Mouse (Mus musculus): ENCODE measurements around the gene Zfp609. TPM values are rescaled to one million over a fixed set of nuclear protein-coding genes. Genes with fewer than 3 reads are reported as not detected.

The Zfp609 gene
- polyA plus RNA-seq, 1 experiment, result 48.1 TPM

DNA sequence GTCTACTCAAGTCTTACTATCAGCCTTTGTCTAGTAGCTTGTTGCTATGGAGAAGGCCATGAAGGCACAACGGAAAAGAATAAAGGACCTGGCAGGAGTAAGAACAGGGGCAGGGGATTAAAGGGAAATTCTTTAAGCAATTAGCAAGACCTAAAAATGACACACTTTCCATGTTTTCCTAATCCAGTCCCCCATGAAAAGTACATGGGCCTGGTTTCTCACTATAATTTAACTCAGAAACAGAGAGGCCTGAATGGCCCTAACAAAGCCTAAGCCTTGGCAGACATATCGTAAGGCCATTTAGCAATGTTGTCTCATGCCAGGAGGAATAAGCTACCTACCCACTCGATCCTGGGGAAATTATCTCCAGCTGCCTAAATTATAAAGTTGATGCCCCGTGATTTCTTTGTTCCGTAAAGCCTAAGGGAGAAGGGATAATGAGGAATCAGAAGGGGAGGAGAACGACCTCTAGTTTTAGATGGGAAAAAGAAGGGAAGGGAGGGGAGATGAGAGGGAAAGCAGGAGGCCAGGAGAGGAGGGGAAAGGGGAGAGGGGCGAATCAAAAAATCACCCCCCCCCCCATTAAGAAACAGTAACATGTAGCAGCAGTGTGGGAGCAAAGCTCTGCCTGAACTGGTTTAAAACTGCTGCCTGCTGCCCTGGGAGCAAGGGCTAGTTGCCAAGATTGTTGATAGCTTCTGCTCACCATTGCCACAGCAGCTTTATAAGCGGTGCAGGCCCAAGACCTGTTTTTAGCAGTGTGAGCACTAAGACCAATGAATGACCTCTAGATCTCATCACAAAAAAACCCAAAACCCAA is 102.7 kb downstream of the Zfp609 start:
- TF ChIP-seq GATA1 (IDR thresholded peaks at IDR 0.05; ENCODE audit: low read length), result no peak

- no peak for TF ChIP-seq GATA1 (IDR thresholded peaks at IDR 0.05; ENCODE audit: low read length)
Measured at GRCm38 (mm10) chr9:65721161-65721566, 106.2 kb downstream of the Zfp609 start.

DNA sequence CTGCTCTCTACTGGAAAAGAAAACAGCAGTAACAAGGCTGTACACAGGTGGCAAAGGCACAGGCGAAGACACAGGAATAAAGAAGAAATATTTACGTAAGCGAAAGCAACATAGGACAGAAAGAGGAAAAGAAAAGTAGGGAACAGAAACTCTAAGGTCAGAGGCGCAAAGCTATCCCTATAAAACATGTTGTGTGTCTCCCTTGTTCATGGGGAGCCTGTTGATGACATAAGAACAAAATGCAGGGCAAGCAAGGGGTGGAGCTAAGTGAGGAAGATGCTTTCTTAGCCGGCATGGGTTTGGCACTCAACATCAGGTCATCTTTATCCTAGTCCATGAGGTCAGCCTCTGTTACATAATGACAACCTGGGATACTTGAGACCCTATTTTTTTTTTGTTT is 109.2 kb downstream of the Zfp609 start:
- no peak for TF ChIP-seq GATA1 (IDR thresholded peaks at IDR 0.05; ENCODE audit: low read length)

DNA sequence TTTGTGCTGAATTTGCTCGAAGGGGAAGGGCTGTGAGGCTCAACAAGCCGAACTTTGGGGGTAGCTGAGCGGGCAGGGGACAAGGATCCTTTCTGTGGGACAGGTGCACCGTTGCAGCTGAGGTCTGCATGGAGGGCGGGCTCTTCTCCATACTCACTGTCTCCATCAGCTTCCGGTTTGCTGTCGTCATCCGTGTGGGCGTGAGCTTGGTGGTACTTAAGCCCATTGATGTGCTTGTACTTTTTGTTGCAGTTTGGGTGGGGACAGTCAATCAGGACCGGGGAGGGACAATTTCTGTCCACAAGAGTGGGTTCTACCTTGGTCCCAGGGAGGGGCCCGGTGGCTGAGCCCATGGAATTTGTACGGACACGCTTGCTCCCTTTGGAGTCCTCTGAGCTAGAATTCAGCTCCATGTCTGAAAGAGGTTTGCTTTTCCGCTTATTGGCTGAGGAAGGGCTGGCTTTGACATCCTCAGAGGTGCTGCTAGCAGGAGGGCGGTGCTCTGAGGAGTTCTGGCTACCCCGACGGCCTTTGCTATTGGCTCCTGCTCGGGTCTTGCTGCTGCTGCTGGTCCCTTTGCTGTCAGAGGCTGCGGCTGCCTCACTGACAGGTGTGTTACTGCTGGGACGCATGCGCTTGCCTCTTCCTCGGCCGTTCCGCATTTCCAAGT is 123.3 kb downstream of the Zfp609 start:
- no peak for TF ChIP-seq GATA1 (IDR thresholded peaks at IDR 0.05; ENCODE audit: low read length)

GRCm38 (mm10) chr9:65703241-65703640 is 124.1 kb downstream of the Zfp609 start:
- TF ChIP-seq GATA1 (IDR thresholded peaks at IDR 0.05; ENCODE audit: low read length), result no peak

DNA sequence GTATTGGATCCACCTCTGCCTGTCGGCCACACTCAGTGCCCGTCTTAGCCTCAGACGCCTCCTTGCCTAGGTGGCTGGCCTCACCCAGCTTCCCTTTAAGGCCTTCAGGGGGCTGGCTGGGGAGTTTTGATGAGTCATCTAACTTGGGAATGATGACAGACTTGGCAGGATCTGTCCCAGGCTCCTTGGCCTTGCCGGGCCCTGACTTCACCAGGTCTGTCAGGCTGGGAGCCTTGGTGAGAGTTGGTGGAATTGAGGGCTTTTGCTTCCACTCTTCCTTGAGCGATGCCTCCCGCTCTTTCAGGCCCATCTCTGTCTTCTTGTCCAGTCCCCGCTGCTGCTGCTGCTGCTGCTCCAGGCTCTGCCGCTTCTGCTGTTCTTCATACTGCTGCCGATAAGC is 125.1 kb downstream of the Zfp609 start:
- TF ChIP-seq GATA1 (IDR thresholded peaks at IDR 0.05; ENCODE audit: low read length), result no peak

DNA sequence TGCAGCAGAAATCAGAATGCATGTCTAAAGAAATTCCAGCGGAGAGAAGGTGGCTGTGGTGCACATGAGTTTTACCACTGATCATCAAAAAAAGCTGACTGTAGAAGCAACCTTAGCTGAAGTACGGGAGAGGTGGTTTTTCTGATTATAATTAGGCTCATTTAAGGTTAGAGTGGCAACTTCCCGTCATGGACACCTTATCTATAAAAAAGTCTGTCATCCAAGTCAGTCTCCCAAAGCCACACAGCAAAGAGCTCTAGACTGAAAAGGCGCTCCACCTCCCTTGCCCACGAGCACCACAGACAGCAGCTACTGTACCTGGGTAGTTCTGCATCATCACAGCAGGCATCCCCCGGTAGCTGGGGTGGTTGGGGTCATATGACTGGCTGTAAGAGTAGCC is 126.9 kb downstream of the Zfp609 start:
- no peak for TF ChIP-seq GATA1 (IDR thresholded peaks at IDR 0.05; ENCODE audit: low read length)

GRCm38 (mm10) chr9:65697992-65698391 is 129.4 kb downstream of the Zfp609 start:
- TF ChIP-seq GATA1 (IDR thresholded peaks at IDR 0.05; ENCODE audit: low read length), result no peak

- TF ChIP-seq GATA1 (IDR thresholded peaks at IDR 0.05; ENCODE audit: low read length), result no peak
Measured at GRCm38 (mm10) chr9:65697356-65697755, 130.0 kb downstream of the Zfp609 start.

- TF ChIP-seq GATA1 (IDR thresholded peaks at IDR 0.05; ENCODE audit: low read length), result no peak
Measured at GRCm38 (mm10) chr9:65696337-65696736, 131.0 kb downstream of the Zfp609 start.

DNA sequence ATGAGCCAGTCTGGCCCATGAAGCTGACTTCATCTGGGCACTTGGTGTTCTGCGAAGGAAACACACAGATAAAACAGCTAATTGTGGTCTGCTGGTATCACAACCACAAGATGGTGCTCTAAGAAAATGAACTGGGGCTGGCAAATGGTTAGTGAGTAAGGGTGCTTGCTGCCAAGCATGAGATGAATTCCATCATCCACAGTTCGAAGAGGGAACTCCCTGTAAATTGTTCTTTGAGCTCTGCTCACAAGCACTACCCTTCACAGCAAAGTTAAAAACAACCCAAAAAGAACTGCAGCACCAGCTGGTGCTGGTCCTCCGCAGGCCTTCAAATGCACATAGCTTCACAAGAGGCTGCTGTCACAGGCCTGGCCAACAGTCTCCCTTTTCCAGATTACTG is 131.7 kb downstream of the Zfp609 start:
- TF ChIP-seq GATA1 (IDR thresholded peaks at IDR 0.05; ENCODE audit: low read length), result no peak

DNA sequence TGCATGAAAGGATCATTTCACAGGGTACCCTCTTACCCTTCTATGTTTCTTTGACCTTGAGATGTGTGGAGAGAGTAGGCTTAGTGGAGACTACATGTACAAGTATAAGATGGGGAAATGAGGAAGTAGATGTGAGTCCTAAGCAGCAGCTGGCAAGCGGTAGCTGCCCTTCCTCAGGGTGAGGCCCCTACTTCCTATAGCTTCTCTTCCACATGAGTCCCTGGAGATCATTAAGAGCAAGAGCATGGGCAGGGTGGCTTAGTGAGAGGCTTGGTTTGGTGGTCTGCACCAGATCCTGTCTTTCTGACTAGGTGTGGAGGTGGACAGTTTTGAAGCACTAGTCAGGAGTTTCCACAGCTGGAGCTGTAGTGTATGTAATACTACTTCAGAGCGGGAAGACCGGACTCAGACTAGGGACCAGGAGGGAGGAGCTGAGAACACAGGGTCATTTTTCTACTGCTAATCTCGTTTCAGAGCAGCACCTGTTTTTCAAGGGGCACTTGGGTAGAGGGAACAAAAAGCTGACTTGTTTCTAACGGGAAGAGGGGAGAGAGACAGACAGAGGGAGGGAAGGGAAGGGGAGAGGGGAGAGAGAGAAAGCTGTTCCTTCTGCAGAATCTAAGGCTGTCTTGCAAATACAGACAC is 134.3 kb downstream of the Zfp609 start:
- no peak for TF ChIP-seq GATA1 (IDR thresholded peaks at IDR 0.05; ENCODE audit: low read length)

DNA sequence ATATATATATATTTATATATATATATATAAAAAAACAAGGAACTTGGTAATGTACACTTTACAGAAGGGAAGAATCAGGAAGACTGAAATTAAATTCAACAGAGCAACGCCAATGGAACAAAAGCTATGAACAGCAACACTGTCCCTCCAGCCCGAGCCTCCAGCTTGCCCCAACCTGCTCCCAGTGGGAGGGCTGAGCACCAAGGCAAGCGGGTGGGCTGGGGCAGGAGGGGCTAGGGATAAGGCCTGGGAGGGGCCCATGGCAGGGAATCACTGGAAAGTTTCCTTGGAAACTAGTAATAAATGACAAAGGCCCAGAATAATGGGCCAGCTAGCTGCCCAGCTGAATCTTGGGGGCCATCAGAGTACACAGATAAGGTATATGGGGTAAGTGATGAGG is 134.9 kb downstream of the Zfp609 start:
- no peak for TF ChIP-seq GATA1 (IDR thresholded peaks at IDR 0.05; ENCODE audit: low read length)

DNA sequence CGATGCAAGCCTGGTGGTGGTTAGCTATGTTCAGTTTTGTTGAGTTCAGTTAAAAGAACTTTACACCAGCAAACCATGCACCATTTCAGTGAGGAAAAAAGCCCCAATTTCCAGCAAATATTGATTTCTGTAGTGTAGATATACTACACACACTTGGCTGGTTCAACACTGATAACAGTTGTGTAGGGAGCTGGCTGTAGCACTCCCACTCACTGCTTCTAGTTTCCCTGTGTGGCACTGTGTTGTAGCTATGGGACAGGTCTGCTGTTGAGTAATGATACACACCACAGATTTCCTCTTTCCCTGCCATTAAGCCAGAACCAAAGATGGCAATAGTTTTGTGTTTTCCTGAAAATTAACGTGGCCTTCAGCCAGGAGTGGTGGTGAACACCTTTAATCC is 142.7 kb downstream of the Zfp609 start:
- no peak for TF ChIP-seq GATA1 (IDR thresholded peaks at IDR 0.05; ENCODE audit: low read length)

GRCm38 (mm10) chr9:65682994-65683393 is 144.4 kb downstream of the Zfp609 start:
- TF ChIP-seq GATA1 (IDR thresholded peaks at IDR 0.05; ENCODE audit: low read length), result no peak

DNA sequence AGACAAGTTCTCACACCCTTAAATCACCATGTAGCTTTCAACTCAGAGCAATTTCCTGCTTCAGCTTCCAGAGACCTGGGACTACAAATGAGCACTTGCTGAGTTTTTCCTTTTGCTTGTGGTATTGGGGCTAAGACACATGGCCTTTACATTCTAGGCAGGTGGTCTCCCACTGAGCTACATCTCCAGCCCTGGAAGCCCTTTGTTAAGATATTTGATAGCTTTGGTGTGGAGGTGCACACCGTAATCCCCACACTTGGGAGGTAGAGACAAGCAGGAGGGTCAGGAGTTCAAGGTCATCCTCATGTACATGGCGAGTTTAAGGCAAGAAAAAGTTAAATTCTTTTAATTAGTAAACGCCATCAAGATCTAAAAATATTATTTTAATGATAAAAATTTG is 145.2 kb downstream of the Zfp609 start:
- no peak for TF ChIP-seq GATA1 (IDR thresholded peaks at IDR 0.05; ENCODE audit: low read length)

- TF ChIP-seq GATA1 (IDR thresholded peaks at IDR 0.05; ENCODE audit: low read length), result no peak
Measured at GRCm38 (mm10) chr9:65681634-65681940, 145.8 kb downstream of the Zfp609 start.

All from G1E-ER4 (cell line).